Mouse (Mus musculus) forebrain, embryonic 16.5 days (tissue): ENCODE measurements around the gene Pnmal2. TPM values are rescaled to one million over a fixed set of nuclear protein-coding genes. Genes with fewer than 3 reads are reported as not detected.

Experiments used
- ATAC-seq: fragments of 200-750 bp; cut with Nextera tagmentation; 2 replicates; pipeline ENCODE4 v1.8.0; 2017; ENCODE audit warnings: mild to moderate bottlenecking, moderate library complexity
- H3K27ac ChIP-seq: fragments of 300-500 bp; sonication (generic); 2 replicates; pipeline ENCODE4 v1.5.1; 2014; ENCODE audit warnings: low read length, control low read depth
- H3K27me3 ChIP-seq: fragments of 300-500 bp; sonication (generic); replicated peaks from 2 replicates; pipeline ENCODE4 v1.6.1; 2014; ENCODE audit warnings: low read length; ENCODE audit not compliant: control insufficient read depth, insufficient read depth
- H3K36me3 ChIP-seq: fragments of 300-500 bp; sonication (generic); 2 replicates; pipeline ENCODE4 v1.6.1; 2014; ENCODE audit not compliant: control insufficient read depth, insufficient read depth
- H3K4me1 ChIP-seq: fragments of 300-500 bp; sonication (generic); replicated peaks from 2 replicates; pipeline ENCODE4 v1.6.1; 2014; ENCODE audit warnings: low read length; ENCODE audit not compliant: control insufficient read depth, insufficient read depth
- H3K4me2 ChIP-seq: fragments of 300-500 bp; sonication (generic); 2 replicates; pipeline ENCODE4 v1.6.1; 2014; ENCODE audit warnings: mild to moderate bottlenecking, low read length, control low read depth
- H3K4me3 ChIP-seq: fragments of 300-500 bp; sonication (generic); replicated peaks from 2 replicates; pipeline ENCODE4 v1.5.1; 2014; ENCODE audit warnings: mild to moderate bottlenecking, low read length, control low read depth
- H3K9ac ChIP-seq: fragments of 300-500 bp; sonication (generic); replicated peaks from 2 replicates; pipeline ENCODE4 v1.6.1; 2014; ENCODE audit warnings: low read depth, low read length, control low read depth
- H3K9me3 ChIP-seq: fragments of 300-500 bp; sonication (generic); 2 replicates; pipeline ENCODE4 v1.6.1; 2016; ENCODE audit warnings: low read length; ENCODE audit not compliant: control insufficient read depth
- WGBS: fragments of 180-500 bp; shearing (Covaris S2); extraction: QIAGEN DNeasy Blood & Tissue Kit; methylation state at CpG from one replicate; pipeline ENCODE4 v1.1.7; 2014; 5-methylcytosine and 5-hydroxymethylcytosine counted together
- polyA plus RNA-seq: library from polyadenylated mRNA; unstranded; fragments of >200 nt; fragmentation: Nextera tagmentation; extraction: Ambion mirVana; gene quantifications from 2 replicates; pipeline ENCODE4 v1.2.1, GENCODE M21; 2015

The Pnmal2 gene
- polyA plus RNA-seq, 1 experiment from 2014 or later = 118 TPM

DNA sequence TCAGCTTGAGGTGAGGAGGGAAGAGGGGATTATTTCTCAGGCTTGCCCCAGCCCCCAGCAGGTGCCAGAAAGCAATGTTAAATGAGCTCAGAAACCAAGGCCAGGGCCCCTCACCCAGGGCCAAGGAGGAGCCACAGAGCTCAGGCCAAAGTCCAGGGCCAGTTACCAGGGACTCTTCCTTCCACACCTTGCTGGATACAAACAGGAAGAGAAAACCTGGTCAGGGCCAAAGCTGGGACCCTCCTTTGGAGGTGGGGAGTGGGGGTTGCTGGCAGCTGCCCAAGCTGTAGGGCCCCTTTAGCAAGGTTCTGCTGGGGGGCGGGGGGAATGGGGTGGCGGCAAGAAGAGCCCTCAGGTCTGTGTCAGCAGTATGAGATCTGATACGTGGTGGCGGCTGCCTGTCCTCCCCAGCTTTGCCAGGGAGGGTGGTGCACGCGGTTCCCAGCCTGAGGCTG lies 22.6 kb upstream of the Pnmal2 start:
- Histone ChIP-seq H3K4me2 (peak overlapping the region; percentile 91), H3K9me3 (no peaks in the 10 kb centered on the region), H3K4me3 (peak overlapping the region; percentile 89), H3K27me3 (no peaks in the 10 kb centered on the region), H3K27ac (peak overlapping the region; percentile 100), H3K36me3 (peaks cover 7% of the 10 kb centered on the region; the same call in 1 of the 2 replicates), H3K9ac (peak overlapping the region; percentile 99), H3K4me1 (peaks cover 39% of the 10 kb centered on the region)
- WGBS = 49% methylated on average over 6 of the region's 6 CpGs
- no peak for ATAC-seq

DNA sequence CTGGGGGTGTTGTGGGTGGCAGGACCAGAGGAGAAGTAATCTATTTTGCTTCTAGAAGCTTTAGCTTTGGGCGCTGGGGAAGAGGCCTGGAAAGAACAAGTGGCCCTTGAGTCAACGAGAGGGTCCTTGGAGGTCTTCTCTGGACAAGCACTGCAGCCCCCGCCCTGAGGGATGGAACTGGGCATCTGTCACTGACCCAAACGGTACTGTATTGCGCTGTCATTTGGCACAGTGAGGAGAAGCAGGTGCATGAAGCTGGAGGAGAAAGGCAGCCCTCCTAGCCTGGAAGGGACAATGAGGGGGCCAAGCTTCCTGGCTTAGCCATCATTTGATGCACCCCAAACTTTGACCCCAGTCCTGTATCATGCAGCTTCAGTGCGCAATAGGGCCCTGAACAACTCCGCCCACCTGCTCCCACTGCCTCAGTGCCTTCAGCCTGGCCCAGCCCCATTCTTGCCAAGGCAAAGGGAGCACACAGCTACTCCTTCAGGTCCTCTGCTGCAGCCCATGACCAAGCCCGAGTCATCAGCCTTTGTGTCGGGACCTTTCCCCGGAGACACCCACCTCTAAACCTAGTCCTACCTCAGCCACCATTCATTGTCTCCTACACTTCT lies 22.0 kb upstream of the Pnmal2 start:
- Histone ChIP-seq H3K27me3 (no peaks in the 10 kb centered on the region), H3K9ac (peak overlapping the region; percentile 99), H3K9me3 (no peaks in the 10 kb centered on the region), H3K27ac (peak overlapping the region; percentile 100), H3K4me3 (peak overlapping the region; percentile 89), H3K36me3 (peaks cover 3% of the 10 kb centered on the region; the same call in 1 of the 2 replicates), H3K4me1 (peaks cover 39% of the 10 kb centered on the region), H3K4me2 (peak overlapping the region; percentile 91)
- 32% methylated on average over 10 of the region's 10 CpGs for WGBS
- no peak for ATAC-seq

DNA sequence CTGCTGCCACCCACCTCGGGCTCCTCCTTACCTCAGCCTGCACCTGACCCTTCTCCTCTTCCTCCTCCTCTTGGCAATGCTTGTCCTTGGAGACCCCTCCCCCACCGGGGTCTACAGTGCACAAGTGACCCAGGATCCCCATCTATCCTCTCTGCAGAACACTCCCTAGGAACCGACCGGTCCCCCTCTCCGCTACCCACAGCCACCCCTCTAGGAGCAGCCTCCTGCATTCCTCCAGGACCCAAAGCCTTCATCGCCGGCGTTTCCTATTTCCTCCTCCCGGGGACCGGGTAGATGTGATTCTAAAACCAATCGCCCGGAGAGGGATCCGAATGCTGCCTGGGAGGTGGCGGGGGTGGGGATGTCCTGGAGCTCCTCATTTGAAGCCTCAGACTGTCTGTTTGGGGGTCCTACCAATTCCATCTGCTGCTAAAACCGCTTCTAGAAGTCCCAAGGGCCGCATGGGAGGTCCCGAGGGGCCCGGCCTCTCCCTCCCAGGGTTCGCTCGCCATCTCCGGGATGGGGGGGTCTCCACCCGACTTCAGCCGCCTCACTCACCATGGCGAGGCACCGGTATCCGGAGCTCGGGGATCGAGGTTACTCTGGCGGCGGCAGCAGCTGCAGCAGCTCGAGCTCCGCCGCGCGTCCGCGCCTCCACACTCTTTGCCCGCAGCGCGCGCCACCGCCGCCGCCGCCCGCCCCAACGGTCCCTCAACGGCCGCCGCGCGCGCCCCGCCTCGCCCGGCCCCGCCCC lies 21.0 kb upstream of the Pnmal2 start:
- Histone ChIP-seq H3K27me3 (no peaks in the 10 kb centered on the region), H3K36me3 (no peaks in the 10 kb centered on the region), H3K4me2 (peak overlapping the region; percentile 91), H3K9ac (peak overlapping the region; percentile 99), H3K27ac (peak overlapping the region; percentile 100), H3K9me3 (no peaks in the 10 kb centered on the region), H3K4me3 (peak overlapping the region; percentile 89), H3K4me1 (peaks cover 39% of the 10 kb centered on the region)
- peak; percentile 7 for ATAC-seq
- under 1% methylated on average over 50 of the region's 57 CpGs for WGBS

- no peaks in the 10 kb centered on the region for H3K27me3 ChIP-seq
- peak within 1 kb of the TSS; percentile 89 for H3K4me3 ChIP-seq
- H3K4me2 ChIP-seq = peak within 1 kb of the TSS; percentile 91
- peaks cover 39% of the 10 kb centered on the region for H3K4me1 ChIP-seq
- H3K9me3 ChIP-seq = no peaks in the 10 kb centered on the region
- ATAC-seq = peak; percentile 91
- H3K9ac ChIP-seq = peak within 1 kb of the TSS; percentile 99
- H3K36me3 ChIP-seq = no peaks in the 10 kb centered on the region
- peak within 1 kb of the TSS; percentile 100 for H3K27ac ChIP-seq
- 2% methylated on average over 63 of the region's 64 CpGs for WGBS
Measured at GRCm38 (mm10) chr7:16924037-16924834, 20.2 kb upstream of the Pnmal2 start, which contains the start of gene Calm3. Gene Calm3 (minus strand): TSS chr7:16924114.

- Histone ChIP-seq H3K4me3 (no peak overlapping the region), H3K9me3 (no peaks in the 10 kb centered on the region), H3K36me3 (no peaks in the 10 kb centered on the region), H3K27me3 (no peaks in the 10 kb centered on the region), H3K9ac (no peak overlapping the region), H3K4me2 (no peak overlapping the region), H3K4me1 (peaks cover 19% of the 10 kb centered on the region), H3K27ac (no peak overlapping the region)
- ATAC-seq = no peak
- 34% methylated on average over 2 of the region's 2 CpGs for WGBS
Measured at GRCm38 (mm10) chr7:16928341-16928740, 16.1 kb upstream of the Pnmal2 start.

DNA sequence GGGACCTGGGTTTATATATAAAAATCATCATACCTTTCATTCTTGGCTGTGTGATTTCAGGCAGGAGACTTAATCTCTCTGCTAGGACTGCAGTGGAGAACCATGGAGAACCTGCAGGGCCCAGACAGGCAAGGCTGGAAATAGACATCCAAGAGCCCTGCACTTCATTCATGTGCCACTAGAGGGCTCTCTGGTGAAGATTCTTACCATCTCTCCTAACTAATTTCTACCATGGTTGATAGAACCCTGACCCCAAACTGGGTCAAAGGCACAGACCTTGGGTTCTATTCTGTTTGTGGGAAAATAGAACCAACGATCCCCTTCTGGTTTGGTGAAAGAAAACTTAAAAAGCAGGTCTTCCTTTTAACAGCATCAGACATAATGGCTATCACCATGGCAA lies 13.6 kb upstream of the Pnmal2 start:
- 4% methylated on average over 1 of the region's 1 CpGs for WGBS
- H3K4me1 ChIP-seq = peaks cover 21% of the 10 kb centered on the region
- H3K4me3 ChIP-seq = no peak overlapping the region
- no peaks in the 10 kb centered on the region for H3K9me3 ChIP-seq
- no peak overlapping the region; the same call in 1 of the 2 replicates for H3K27ac ChIP-seq
- no peak overlapping the region for H3K9ac ChIP-seq
- ATAC-seq = peak; percentile 19; the same call in 1 of the 2 replicates
- no peak overlapping the region for H3K4me2 ChIP-seq
- no peaks in the 10 kb centered on the region for H3K27me3 ChIP-seq
- H3K36me3 ChIP-seq = no peaks in the 10 kb centered on the region

- H3K27me3 ChIP-seq = no peaks in the 10 kb centered on the region
- peak overlapping the region; percentile 68 for H3K27ac ChIP-seq
- ATAC-seq = peak; percentile 73
- H3K9me3 ChIP-seq = no peaks in the 10 kb centered on the region
- H3K4me2 ChIP-seq = no peak overlapping the region
- H3K4me1 ChIP-seq = peaks cover 21% of the 10 kb centered on the region
- H3K9ac ChIP-seq = no peak overlapping the region
- WGBS = 16% methylated on average over 14 of the region's 14 CpGs
- no peak overlapping the region for H3K4me3 ChIP-seq
- H3K36me3 ChIP-seq = no peaks in the 10 kb centered on the region
Measured at GRCm38 (mm10) chr7:16931968-16932627, 12.4 kb upstream of the Pnmal2 start.

DNA sequence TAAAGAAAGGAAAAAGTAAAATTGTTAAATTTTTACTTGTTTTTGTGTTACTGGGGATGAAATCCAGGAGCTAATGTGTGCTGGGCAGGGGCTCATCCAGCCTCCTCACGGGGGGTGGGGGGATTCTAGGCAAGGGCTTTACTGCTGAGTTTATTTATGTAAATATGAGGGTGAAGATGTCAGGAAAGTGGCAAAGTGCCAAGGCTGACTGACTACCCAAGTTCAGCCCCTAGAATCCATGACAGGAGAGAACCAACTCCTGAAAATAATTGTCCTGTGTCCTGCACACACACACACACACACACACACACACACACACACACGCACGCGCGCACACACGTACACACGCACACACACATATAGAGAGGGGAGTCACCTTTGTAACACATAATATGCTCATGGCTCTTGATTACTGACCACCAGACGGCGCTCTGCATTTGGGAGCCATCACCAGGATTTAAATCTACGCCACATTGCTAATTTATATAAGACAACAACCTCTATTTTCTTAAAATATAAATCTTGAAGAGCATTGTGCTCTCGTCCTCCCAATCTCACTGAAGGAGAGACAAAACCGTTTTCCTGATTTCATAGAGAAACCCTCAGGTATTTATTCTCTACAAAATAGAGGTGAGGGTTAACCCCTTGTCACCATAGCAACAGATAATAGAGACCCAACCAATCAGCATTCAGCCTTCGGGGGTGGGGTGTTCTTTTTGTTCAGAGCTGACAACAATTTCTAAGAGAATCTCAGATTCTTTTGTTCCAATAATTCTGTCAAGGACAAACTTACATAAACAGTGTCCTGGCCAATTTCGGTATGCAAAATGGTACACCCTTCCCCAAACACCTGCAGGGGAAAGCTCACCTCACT lies 11.5 kb upstream of the Pnmal2 start:
- no peak overlapping the region for H3K9ac ChIP-seq
- no peaks in the 10 kb centered on the region for H3K36me3 ChIP-seq
- H3K4me2 ChIP-seq = peak overlapping the region; percentile 7; the same call in 1 of the 2 replicates
- no peak overlapping the region for H3K4me3 ChIP-seq
- ATAC-seq = peak; percentile 58
- 24% methylated on average over 14 of the region's 14 CpGs for WGBS
- no peaks in the 10 kb centered on the region for H3K27me3 ChIP-seq
- no peaks in the 10 kb centered on the region for H3K9me3 ChIP-seq
- peak overlapping the region; percentile 68 for H3K27ac ChIP-seq
- peaks cover 22% of the 10 kb centered on the region for H3K4me1 ChIP-seq
